Mouse (Mus musculus) spleen, embryonic (tissue): ENCODE results near the gene Prr23a1.
"Not testable (repeated sequence)": the region's sequence is repeated elsewhere in the genome, so short reads cannot be mapped to it uniquely, and the experiment has no call there.

Experiments
- CTCF ChIA-PET: fragments of 350-600 bp; sonication (Branson Sonifier 250); formaldehyde crosslinking; loops from one replicate; lab custom pipeline; 2022; lab: Charles Lee

Gene Prr23a1

DNA sequence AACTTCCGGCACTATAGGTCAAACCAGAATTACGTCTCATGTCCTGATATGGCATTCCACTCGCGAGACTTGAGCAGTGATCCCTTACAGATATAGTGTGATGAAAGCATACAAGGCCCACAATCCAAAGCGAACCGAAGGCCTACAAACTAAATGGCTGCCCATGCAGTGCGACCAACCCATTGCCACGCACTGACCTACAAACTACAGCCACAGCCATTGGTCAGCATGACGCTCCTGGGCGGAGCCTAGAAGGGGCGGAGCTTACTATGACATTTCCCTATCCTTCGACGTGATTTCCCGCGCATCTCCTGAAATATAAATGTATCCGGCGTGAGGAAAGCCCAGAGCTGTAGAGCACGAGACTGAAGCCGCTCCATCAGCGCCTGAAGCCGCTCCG is at the start of gene Prr23a1:
TSS of gene Prr23a1 (plus strand) at position 387 of the 400 bp plus-strand sequence.
- CTCF ChIA-PET: no interaction called here

DNA sequence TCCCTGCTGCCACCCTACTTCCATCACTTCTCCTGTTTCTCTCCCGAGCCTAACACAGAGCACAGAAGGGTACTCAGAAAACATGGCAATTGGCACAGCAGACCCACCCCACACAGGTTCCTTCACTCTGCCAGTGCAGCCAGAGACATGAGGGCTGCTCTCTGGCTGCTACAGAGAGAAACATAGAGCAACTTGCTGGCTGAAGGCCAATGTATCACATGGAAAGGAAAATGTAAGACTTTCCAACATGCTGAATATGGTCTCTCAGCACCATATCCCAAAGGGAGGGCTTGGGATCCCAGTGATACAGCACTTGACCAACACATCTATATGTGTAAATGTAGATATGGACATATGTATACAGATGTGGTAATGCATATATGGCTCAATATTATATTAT is 43.3 kb upstream of the Prr23a1 start:
- CTCF ChIA-PET: no interaction called here

DNA sequence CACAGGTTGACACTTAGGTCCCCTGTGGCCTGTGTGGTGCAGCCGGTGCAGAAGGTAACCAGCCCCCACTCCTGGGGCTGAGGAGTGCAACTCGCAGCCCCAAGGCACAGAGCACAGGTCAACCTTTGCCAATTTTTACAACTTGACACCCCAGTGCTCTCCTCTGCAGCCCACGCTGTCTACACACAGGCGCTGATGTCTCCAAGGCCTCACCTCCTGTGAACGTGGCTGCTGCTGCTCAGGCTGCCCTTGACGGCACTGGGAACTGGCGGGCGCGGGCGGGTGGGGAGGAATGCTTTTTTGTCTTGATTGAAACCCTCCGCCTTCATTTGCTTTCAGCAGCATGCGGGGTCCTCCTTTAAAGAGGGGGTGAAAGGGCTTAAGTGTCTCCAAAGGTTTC is 38.3 kb upstream of the Prr23a1 start:
- CTCF ChIA-PET: no interaction called here

DNA sequence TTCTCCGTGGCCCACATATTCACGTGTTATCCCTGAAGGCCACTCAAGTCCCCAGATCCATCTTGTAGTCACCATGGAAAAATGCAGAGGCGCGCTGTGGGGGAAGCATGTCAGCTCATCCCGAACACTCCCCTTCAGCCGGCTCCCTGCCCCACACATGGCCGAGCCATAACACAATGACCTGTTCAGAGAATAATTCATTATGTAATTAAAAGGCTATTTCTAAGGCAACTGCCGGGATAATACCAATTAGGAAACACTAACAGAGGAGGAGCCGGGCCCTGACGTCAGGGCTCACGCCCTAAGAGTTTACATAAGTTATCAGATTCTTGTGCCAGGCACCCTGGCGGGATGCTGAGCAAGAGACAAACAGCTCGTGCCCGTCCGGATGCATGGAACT is 36.8 kb upstream of the Prr23a1 start:
- CTCF ChIA-PET: no interaction called here

DNA sequence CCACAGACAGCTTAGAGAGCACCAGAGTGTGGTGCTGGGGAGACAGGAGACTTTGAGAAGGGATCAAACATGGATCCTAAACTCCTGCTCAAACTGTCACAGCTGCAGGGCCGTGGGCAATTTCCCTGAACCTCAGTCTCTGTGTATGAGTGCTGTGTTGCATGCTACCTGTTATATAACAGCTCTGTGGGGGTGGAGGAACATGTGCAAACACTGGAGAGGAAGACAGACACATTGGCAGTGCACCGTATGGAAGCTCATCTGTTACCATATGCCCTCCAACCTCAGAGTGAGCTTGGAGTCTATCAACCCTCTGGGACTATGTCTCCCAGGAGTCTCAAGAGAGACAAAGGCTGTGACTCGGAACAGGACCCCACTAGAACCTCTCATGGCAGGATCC is 36.4 kb upstream of the Prr23a1 start:
- CTCF ChIA-PET: no interaction called here

GRCm38 (mm10) chr9:98807631-98808030 is 34.7 kb upstream of the Prr23a1 start:
- CTCF ChIA-PET: no interaction called here

- CTCF ChIA-PET: not testable (repeated sequence)
Observed at GRCm38 (mm10) chr9:98809526-98809925, 32.8 kb upstream of the Prr23a1 start.

GRCm38 (mm10) chr9:98816066-98816465 is 26.2 kb upstream of the Prr23a1 start:
- CTCF ChIA-PET: no interaction called here

GRCm38 (mm10) chr9:98817592-98817991 is 24.7 kb upstream of the Prr23a1 start:
- CTCF ChIA-PET: no interaction called here

- CTCF ChIA-PET: no interaction called here
Observed at GRCm38 (mm10) chr9:98818971-98819370, 23.3 kb upstream of the Prr23a1 start.

DNA sequence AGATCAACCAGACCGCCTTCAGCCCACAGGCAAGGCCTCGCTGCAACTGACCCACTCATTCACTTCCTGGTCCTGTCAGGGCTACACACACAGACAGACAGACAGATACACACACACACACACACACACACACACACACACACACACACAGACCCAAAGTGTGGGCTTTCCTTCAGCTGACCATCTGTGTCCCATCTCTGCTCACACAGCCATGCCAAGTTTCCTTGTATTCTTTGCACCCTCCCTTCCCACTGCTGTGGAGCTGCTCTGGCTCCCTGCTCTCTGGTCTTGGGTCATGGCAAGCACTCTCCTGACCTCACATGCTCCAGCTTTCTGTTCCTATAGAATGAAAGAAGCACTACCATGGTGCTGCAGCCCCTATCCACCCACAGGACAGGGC is 22.8 kb upstream of the Prr23a1 start:
- CTCF ChIA-PET: no interaction called here

- CTCF ChIA-PET: no interaction called here
Observed at GRCm38 (mm10) chr9:98820461-98820860, 21.8 kb upstream of the Prr23a1 start.

GRCm38 (mm10) chr9:98821067-98821466 is 21.2 kb upstream of the Prr23a1 start:
- CTCF ChIA-PET: no interaction called here

- CTCF ChIA-PET: no interaction called here
Observed at GRCm38 (mm10) chr9:98823805-98824204, 18.5 kb upstream of the Prr23a1 start.

DNA sequence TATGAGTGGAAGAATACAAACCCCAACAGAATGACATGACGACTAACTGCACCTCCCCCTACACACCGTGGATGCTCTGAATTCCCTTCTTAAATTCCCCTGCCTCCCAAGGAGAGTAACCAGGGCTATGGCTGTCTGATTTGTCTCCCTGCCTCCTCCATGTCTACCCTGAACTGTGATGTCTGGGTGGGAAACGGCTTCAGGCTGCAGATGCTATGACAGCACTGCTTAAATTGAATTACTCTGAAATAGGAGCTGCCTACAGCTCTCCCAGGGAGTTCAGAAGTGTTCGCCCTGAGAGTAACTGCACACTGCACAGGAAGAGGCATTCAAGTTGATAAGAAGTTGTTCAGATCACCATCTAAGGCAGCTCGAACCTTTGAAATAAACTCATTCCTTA is 12.8 kb upstream of the Prr23a1 start:
- CTCF ChIA-PET: no interaction called here

- CTCF ChIA-PET: no interaction called here
Observed at GRCm38 (mm10) chr9:98837537-98838074, 4.7 kb upstream of the Prr23a1 start.

DNA sequence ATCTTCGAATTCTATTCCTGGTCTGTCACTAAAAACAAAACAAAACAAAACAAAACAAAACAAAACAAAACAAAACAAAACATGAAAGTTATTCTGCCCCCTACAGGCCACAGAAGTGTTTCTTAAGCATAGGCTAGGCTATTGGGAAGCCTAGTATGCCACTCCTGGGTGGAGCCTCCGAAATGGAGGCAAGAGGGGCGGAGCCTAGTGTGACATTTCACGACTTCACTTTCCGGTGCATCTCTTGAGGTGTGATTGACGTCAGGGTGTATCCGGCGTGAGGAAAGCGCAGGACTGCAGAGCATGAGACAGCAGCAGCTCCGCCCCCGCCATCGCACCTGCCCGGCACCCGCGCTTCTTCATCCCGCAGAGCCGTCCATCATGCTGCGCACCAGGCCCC is 13.9 kb downstream of the Prr23a1 start, which contains the start of gene Prr23a2:
TSS of gene Prr23a2 (plus strand) at position 285 of the 400 bp plus-strand sequence.
- CTCF ChIA-PET: no interaction called here

GRCm38 (mm10) chr9:98863463-98863862 is 21.2 kb downstream of the Prr23a1 start:
- CTCF ChIA-PET: no interaction called here

- CTCF ChIA-PET: no interaction called here
Observed at GRCm38 (mm10) chr9:98864571-98864970, 22.3 kb downstream of the Prr23a1 start, which contains the start of gene Prr23a3. TSS of gene Prr23a3 (plus strand) at chr9:98864767.
